Mouse (Mus musculus) brown adipose tissue, adult 24 weeks (tissue): ENCODE results near the gene Ranbp17. TPM values are rescaled to one million over a fixed set of nuclear protein-coding genes. Genes with fewer than 3 reads are reported as not detected.
"Not testable (repeated sequence)": the region's sequence is repeated elsewhere in the genome, so short reads cannot be mapped to it uniquely, and the experiment has no call there.

Experiments used
- H3K27ac ChIP-seq: fragments of 200-500 bp; replicated peaks from 2 replicates; pipeline ENCODE4 v1.5.1; 2012; ENCODE audit warnings: low read depth, mild to moderate bottlenecking, low read length
- H3K4me1 ChIP-seq: fragments of 200-500 bp; 2 replicates; pipeline ENCODE4 v1.6.1; 2012; ENCODE audit warnings: low read length, mixed read lengths; ENCODE audit not compliant: control insufficient read depth, insufficient read depth, insufficient read length
- H3K4me3 ChIP-seq: fragments of 200-500 bp; 2 replicates; pipeline ENCODE4 v1.5.1; 2012; ENCODE audit warnings: low read depth, mild to moderate bottlenecking, low read length, moderate library complexity; ENCODE audit not compliant: insufficient read depth
- polyA plus RNA-seq: library from polyadenylated mRNA; stranded (reverse); fragments of >200 nt; gene quantifications from 2 replicates; pipeline ENCODE4 v1.2.4, GENCODE M21; 2012; ENCODE audit not compliant: missing spikeins, insufficient read depth, insufficient read length

The Ranbp17 gene
- polyA plus RNA-seq, 1 experiment: 0.40 TPM

DNA sequence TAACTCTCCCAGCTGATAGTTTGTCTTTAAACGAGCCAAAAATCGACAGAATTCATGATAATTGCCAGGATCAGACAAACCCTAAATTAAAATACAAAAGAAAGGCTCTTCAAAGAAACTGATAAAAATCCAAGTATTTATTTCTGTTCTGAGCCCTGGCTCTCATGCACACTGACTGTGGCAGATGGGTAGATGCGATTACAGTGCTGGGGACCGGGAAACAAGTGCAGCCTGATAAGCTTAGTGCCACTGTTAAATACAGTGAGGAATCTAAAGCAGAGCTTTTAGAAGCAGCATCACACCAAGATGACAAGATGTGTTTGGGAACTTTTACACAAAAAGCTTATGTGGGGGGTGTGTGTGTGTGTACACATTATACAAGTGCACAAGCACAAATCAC lies 34.3 kb downstream of the Ranbp17 start:
- H3K27ac ChIP-seq: no peak overlapping the region
- H3K4me1 ChIP-seq: no peaks in the 10 kb centered on the region
- no peak overlapping the region for H3K4me3 ChIP-seq

DNA sequence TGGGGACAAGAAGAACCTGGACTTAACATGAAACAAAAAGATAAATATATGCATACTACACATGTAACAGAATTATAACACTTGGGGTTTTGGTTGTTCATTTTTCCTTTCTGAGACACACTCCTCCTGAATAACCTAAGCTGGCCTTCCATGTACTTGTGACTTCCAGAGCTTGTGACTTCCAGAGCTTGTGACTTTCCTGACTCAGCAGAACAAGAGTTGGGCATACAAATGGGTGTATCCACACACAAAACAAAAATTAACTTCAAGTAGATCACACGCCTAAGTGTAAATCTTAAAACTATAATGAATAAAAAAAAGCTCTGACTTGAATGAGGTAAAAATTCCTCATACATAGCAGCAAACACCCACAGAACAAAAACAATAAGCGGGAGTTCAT lies 36.9 kb downstream of the Ranbp17 start:
- H3K4me1 ChIP-seq: no peaks in the 10 kb centered on the region
- H3K4me3 ChIP-seq: no peak overlapping the region
- no peak overlapping the region for H3K27ac ChIP-seq

DNA sequence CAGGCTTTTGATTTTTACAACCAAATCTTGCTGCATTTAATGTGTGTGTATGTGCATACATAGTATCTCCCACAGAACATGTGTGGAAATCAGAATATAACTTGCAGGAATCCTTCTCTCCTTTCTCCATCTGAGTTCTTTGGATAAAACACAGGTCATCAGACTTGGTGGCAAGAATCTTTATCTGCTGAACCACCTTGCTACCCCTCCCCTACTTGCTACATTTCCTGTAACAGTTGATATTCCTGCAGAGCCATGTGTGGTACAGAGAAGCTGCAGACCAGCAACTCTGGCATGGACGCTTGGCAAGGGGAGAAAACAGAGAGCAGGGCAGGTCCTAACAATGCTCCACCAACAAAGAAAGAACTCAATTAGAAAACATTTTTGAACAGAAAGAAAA lies 52.4 kb downstream of the Ranbp17 start:
- Histone ChIP-seq H3K4me3 (no peak overlapping the region), H3K27ac (no peak overlapping the region), H3K4me1 (no peaks in the 10 kb centered on the region)

DNA sequence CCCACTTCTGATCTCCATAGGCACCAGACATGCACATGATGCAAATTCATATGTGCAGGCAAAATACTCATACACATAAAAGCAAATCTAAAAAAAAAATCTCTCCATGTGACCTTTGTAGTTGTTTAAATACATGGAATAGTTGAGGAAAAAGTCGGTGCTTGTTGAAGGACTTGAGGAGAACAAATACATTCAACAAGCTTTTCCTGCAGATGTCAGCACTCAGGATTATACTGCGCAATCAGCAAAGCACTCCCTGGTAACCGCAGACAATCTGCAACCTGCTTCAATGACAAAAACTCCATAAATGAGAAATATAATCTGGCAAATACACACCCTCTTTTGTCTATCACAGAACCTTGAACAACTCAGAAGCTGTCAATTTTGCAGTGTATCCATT lies 59.5 kb downstream of the Ranbp17 start:
- Histone ChIP-seq H3K4me3 (no peak overlapping the region), H3K27ac (no peak overlapping the region), H3K4me1 (no peaks in the 10 kb centered on the region)

DNA sequence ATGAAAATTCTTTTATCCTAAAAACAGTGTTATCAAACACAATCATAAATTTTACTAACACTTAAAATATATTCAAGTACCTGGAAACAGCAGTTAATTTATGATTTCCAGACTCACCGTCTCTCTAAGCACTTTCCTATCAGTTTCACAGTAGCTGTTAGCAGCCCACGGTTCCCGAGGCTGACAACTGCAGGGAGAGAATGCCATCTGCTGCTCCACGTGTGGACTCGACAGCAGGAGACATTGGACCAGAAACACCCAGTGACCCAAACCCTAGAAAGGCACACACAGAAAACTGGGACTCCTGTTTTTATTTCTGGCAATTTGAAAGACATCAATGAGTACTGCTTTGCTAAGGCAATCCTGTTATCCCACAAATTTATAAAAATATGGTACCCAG lies 79.7 kb downstream of the Ranbp17 start:
- no peak overlapping the region for H3K27ac ChIP-seq
- H3K4me1 ChIP-seq: no peaks in the 10 kb centered on the region
- H3K4me3 ChIP-seq: no peak overlapping the region

DNA sequence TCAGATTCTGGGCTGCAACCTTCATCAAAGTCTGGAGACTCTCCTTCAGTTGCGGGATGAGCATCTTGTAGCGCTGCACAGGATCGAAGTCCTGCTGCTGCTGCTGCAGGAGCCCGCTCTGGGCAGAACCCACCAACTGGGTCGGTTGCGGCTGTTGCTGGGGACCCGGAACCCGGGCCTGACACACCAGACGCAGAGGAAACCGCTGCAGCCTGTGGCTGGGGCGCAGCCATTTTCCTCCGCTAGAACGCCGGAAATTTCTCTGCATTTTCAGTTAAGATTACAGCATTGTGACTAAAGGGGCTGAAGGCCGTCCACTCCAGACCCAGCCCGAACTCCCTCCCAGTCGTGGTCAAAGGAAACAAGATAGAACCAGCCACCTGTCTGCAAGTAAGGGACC lies 85.3 kb downstream of the Ranbp17 start:
- H3K4me3 ChIP-seq, H3K27ac ChIP-seq, H3K4me1 ChIP-seq: not testable (repeated sequence)

DNA sequence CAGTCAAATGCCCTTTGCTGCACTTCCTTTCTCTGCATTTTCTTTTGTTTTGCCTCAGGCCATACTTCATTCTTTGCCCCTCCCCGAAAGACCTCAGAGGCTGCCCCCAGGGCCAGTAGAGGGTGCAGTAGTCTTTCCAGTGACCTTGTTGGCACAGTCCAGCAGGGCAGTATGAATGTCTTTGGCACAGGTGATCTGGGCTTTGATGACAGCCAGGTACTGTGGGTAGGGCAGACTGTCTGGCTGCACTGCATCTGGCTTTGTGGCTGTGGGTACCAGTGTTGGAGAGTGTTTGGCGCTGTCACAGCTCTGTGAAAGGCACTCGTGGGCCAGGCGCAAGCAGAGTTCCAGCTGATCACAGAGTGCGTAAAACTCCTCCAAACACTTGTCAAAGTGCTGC lies 85.8 kb downstream of the Ranbp17 start:
- not testable (repeated sequence) for H3K4me1 ChIP-seq, H3K27ac ChIP-seq, H3K4me3 ChIP-seq

DNA sequence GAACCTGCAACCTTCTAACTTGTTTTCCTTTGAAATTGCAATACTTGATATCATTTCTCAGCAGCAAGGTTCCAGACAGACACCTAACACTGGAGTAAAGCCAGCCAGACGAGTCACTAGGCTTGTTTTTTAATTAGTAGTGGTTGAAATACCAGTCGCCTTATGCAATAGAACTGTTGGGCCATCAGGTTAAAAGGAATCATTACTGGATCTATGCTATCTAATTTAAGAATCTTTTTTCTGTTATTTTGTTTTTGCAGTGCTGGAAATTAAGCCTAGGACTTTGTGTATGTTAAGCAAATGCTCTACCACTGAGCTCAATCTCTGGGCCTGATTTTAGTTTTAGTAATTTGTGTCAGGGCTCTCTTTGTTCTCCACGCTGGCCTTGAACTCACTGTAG lies 91.3 kb downstream of the Ranbp17 start:
- H3K27ac ChIP-seq: no peak overlapping the region
- H3K4me1 ChIP-seq: no peaks in the 10 kb centered on the region
- H3K4me3 ChIP-seq: no peak overlapping the region

DNA sequence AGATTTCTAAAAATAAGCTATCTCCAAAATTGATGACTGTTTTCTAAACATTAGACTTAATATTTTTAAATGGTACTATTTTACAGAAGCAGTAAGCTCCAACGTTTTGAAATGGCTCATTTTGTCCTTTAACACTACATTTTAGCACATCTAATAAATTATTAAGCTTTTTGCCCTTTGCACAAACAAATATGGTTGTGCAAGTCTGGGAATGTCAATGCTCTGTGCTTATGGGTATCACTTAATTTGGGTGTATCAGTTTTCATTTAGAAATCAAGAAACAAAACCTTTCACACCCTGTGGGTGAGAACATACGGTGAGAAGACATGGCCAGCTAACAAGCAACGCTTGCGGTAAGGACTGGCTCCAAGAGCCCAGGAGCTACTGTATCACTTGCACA lies 108.9 kb downstream of the Ranbp17 start:
- Histone ChIP-seq H3K4me1 (no peaks in the 10 kb centered on the region), H3K4me3 (no peak overlapping the region), H3K27ac (no peak overlapping the region)

DNA sequence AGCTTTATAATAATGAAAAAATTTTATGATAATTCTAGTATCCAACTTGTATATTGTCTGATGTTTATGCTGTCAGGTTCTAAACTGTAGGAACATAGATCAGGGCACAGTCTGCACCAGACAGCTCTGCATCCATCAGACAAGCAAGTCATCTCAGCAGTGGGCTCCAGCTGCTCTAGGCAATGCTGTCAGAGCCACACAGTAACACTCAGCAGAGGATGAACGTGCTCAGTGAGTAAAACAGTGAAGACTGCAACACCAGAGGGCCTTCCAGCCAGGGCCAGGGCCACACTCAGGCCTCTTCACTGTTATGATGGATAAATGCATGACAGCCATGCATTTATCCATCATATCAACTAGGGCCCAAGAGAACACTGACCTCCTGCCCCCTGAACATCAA lies 114.2 kb downstream of the Ranbp17 start:
- no peak overlapping the region for H3K27ac ChIP-seq
- no peaks in the 10 kb centered on the region; the same call in 1 of the 2 replicates for H3K4me1 ChIP-seq
- H3K4me3 ChIP-seq: no peak overlapping the region

DNA sequence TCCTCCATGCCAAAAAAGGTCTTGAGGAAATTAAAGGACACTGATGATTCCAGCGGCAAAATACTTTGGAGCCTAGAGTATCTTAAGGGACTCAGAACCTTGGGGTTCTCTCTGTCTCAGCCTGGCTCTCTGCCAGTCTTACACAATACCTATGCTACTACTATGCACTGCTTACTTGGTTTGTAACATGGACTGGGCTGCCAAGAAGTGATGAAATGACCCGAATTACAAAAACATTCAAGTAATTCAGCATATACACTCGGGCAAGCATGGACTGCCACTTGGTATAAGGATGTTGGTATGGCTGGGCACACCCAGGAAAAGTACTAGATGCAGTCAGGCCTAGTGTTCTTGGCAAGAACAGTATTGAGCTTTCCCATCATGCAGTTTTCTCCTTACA lies 114.8 kb downstream of the Ranbp17 start:
- Histone ChIP-seq H3K27ac (no peak overlapping the region), H3K4me3 (no peak overlapping the region), H3K4me1 (no peaks in the 10 kb centered on the region; the same call in 1 of the 2 replicates)

DNA sequence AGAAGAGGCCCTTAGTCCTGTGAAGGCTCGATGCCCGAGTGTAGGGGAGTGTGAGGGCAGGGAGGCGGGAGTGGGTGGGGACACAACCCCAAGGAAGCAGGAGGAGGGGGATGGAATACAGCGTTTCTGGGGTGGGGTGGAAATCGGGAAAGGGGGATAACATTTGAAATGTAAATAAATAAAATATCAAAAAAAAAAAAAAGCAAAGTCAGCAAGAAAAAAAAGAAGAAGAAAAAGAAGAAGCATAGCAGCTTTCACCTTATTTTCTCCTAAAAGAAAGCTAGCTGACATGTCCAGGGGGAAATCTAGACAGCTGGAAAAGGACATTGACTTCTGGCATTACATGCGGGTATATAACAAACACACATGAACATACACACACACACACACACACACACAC lies 117.3 kb downstream of the Ranbp17 start:
- Histone ChIP-seq H3K4me3 (no peak overlapping the region), H3K27ac (no peak overlapping the region), H3K4me1 (no peaks in the 10 kb centered on the region; the same call in 1 of the 2 replicates)

DNA sequence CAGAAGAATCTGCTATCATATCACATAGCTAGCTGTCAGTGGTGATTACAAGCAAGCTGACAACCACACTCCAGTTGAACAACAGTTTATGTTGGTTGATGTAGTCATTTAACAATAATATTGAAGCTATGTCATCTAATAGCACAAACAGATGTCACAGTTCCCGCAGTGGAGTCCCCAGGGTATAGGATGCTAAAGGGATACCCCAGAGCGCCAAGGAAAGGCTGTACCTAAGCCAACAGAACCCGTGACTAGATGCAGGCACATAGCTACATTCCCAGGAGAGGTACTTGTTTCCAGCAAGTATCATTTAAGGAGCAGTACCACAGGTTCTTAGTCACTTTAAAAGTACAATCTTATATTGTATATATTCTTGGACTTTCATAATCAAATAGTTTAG lies 119.5 kb downstream of the Ranbp17 start:
- Histone ChIP-seq H3K4me3 (no peak overlapping the region), H3K4me1 (no peaks in the 10 kb centered on the region; the same call in 1 of the 2 replicates), H3K27ac (no peak overlapping the region)

DNA sequence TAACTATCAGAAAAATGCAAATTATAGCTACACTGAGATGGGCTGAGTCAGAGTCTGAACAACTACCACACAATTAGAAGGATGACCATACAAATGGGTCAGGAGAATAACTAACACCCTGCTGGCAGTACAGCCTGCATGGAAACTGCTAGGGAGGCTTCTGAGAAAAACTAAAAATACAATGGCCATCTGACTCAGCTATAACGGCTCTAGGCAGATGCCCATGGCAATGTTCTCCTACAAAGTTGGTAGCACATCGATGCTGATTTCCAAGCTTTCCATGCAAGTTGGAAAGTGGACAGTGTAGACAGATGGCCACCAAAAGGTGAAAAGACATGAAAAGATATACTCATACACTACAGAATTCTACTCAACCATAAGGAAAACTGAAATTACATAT lies 124.9 kb downstream of the Ranbp17 start:
- H3K4me3 ChIP-seq: no peak overlapping the region
- no peak overlapping the region for H3K27ac ChIP-seq
- H3K4me1 ChIP-seq: no peaks in the 10 kb centered on the region

DNA sequence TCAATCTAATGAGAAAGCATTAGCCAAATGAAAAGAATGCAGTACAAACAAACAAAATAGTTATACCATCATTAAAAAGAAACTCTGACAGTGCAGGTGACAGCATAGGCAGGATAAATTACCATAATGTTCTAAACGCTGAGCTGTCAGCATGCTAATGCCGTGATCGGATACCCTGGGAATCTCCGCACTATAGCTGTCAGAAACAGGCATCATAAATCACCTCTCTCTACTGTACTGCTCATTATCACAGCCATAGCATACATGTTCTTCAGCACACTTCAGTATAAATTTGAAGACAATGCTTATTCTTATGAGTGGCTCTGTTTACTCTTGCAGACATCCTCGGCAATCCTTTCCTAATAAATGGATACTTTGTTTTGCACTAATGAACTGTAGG lies 151.7 kb downstream of the Ranbp17 start:
- Histone ChIP-seq H3K4me1 (no peaks in the 10 kb centered on the region), H3K27ac (no peak overlapping the region), H3K4me3 (no peak overlapping the region)

DNA sequence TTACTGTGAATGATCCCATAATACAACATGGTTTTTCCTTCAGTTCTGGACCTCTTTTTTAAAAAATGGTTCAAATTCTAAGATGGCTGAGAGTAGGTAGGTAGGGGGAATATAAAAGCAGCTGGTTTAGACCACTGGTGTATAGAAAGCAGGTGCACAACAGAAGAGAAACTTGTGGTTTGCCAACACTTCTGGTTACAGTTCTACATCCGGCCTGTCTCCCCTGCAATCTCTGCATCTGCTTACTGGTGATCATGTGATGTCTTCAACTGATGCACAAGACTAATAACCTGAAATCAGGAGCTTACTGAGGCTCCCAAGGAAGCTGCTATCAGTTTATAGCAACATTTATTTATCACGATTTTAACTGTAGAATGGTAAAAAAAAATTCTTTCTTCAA lies 164.3 kb downstream of the Ranbp17 start:
- H3K4me3 ChIP-seq: no peak overlapping the region
- H3K4me1 ChIP-seq: no peaks in the 10 kb centered on the region
- H3K27ac ChIP-seq: no peak overlapping the region

DNA sequence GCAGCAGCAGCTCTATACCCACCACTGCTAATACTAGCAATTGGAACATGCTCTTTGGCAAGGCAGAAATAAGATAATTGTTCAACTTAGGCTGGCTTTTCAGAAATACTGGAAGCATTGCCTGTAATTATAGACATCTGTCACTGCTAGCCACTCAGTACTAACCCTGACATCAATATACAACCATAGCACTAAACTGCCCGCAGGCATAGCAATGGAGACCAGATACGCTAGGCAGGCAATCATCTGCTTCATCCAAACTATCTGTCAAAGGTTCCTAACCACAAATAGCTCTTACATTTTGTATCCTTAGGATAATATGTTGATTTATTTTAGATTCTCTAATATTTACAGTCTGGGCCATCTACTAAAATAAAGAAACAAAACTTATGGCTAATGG lies 171.5 kb downstream of the Ranbp17 start:
- no peaks in the 10 kb centered on the region for H3K4me1 ChIP-seq
- no peak overlapping the region for H3K27ac ChIP-seq
- no peak overlapping the region for H3K4me3 ChIP-seq
